ENCODE assay signal across 8 mouse cellular contexts in genomic region chr2:30067031-30067888, GRCm38 (mm10). TPM values are rescaled to one million over a fixed set of nuclear protein-coding genes. Genes with fewer than 3 reads are reported as not detected.
DNase-seq lines count a peak whose midpoint lies in the region; ATAC-seq and TF ChIP-seq lines count a peak whose summit lies in the region.

No protein-coding gene starts in this region.

- H3K27me3 ChIP-seq in MEL (ENCODE audit: control insufficient read depth in 1 of 2, insufficient read depth in 2 of 2, low read length in 2 of 2): no peaks in the 10 kb centered on the region
- H3K27me3 ChIP-seq in heart, embryonic 15.5 days: no peaks in the 10 kb centered on the region

- H3K9ac ChIP-seq in MEL (ENCODE audit: control insufficient read depth, low read depth, low read length, poor library complexity, severe bottlenecking): peak overlapping the region; percentile 100
- peak overlapping the region; percentile 95 for H3K9ac ChIP-seq in heart, embryonic 15.5 days

- under 1% methylated on average over 52 of the region's 69 CpGs for WGBS in heart, embryonic 15.5 days

- ATAC-seq in heart, embryonic 15.5 days (replicated peaks; ENCODE audit: insufficient number of reproducible peaks, insufficient read depth, low FRiP score, low read depth): peak; percentile 19

- no peaks in the 10 kb centered on the region for H3K9me3 ChIP-seq in MEL (replicated peaks; ENCODE audit: insufficient read depth, low read length)
- H3K9me3 ChIP-seq in heart, embryonic 15.5 days (replicated peaks): no peaks in the 10 kb centered on the region

- peak overlapping the region; percentile 71 for H3K4me2 ChIP-seq in heart, embryonic 15.5 days

- H3K36me3 ChIP-seq in MEL (ENCODE audit: control insufficient read depth in 1 of 2, insufficient read depth in 2 of 2, low read length in 2 of 2): peaks cover 17 to 31% of the 10 kb centered on the region in 2 experiments
- H3K36me3 ChIP-seq in heart, embryonic 15.5 days: peaks cover 33% of the 10 kb centered on the region

- DNase-seq in 416B (ENCODE audit: low read depth) (peak; percentile 45), MEL (ENCODE audit: low read depth, low spot score) (peak; percentile 54), adipocyte (ENCODE audit: low spot score) (no peak)
- peak; percentile 72 for DNase-seq in embryo, embryonic 11 days
- peak; percentile 30 to 71 for DNase-seq in kidney, postnatal 25 days
- peak; percentile 37 for DNase-seq in lung, postnatal 14 days
- peak; percentile 59 for DNase-seq in right cerebral cortex, postnatal 4 days

- H3K4me3 ChIP-seq in MEL (ENCODE audit: control insufficient read depth in 1 of 2, insufficient read depth in 1 of 2, low read depth in 2 of 2, low read length in 2 of 2): peak overlapping the region; percentile 98
- H3K4me3 ChIP-seq in heart, embryonic 15.5 days: peak overlapping the region; percentile 100

- 0 out of 6 replicates have a peak, but pooled peaks of 1 of the 3 experiments have one; percentile 1 for TF ChIP-seq CTCF in MEL (IDR thresholded peaks at IDR 0.05 in 2 of 3, conservative IDR thresholded peaks at IDR 0.05 in 1 of 3; ENCODE audit: control insufficient read depth in 1 of 3, insufficient read depth in 1 of 3, low read depth in 2 of 3, low read length in 3 of 3, poor library complexity in 1 of 3, severe bottlenecking in 1 of 3)

- peak in 1 of 2 experiments; percentile 43; a peak in 1 of 4 replicates for TF ChIP-seq POLR2A in MEL (IDR thresholded peaks at IDR 0.05; ENCODE audit: control insufficient read depth in 1 of 2, insufficient read depth in 1 of 2, low read depth in 1 of 2, low read length in 2 of 2, poor library complexity in 1 of 2)

- no peak for TF ChIP-seq RAD21 in MEL (IDR thresholded peaks at IDR 0.05; ENCODE audit: low read depth, low read length)

- no peak for TF ChIP-seq EP300 in MEL (IDR thresholded peaks at IDR 0.05; ENCODE audit: low read depth in 1 of 2, low read length in 2 of 2)

- peaks cover 5 to 8% of the 10 kb centered on the region in 2 experiments; a peak in 2 of 4 replicates for H3K4me1 ChIP-seq in MEL (ENCODE audit: control insufficient read depth in 1 of 2, insufficient read depth in 2 of 2, low read length in 2 of 2)
- peaks cover 38% of the 10 kb centered on the region for H3K4me1 ChIP-seq in heart, embryonic 15.5 days (replicated peaks)

- peaks cover 65% of the 10 kb centered on the region for H3K79me2 ChIP-seq in MEL (ENCODE audit: control insufficient read depth, insufficient read depth, low read length, poor library complexity)

- H3K27ac ChIP-seq in MEL (ENCODE audit: control insufficient read depth, low read depth, low read length): peak overlapping the region; percentile 85
- H3K27ac ChIP-seq in heart, embryonic 15.5 days: peak overlapping the region; percentile 99

TF ChIP-seq in MEL, 35 proteins besides CTCF, POLR2A, EP300 and RAD21:
- TF ChIP-seq MEF2A (IDR thresholded peaks at IDR 0.05; ENCODE audit: extremely low read depth, insufficient replicate concordance, low read depth, low read length, poor library complexity, severe bottlenecking) (no peak), MXI1 (IDR thresholded peaks at IDR 0.05; ENCODE audit: low read depth, low read length) (peak; percentile 66; the same call in 1 of the 2 replicates), SIN3A (IDR thresholded peaks at IDR 0.05; ENCODE audit: low read length) (peak; percentile 65), MYB (IDR thresholded peaks at IDR 0.05; ENCODE audit: low read depth, low read length) (no peak), CHD1 (IDR thresholded peaks at IDR 0.05; ENCODE audit: low read depth, low read length) (peak; percentile 75; the same call in 1 of the 2 replicates), RCOR1 (IDR thresholded peaks at IDR 0.05; ENCODE audit: low read depth, low read length) (no peak), POLR2AphosphoS2 (IDR thresholded peaks at IDR 0.05; ENCODE audit: low read length) (peak; percentile 50), HCFC1 (IDR thresholded peaks at IDR 0.05; ENCODE audit: low read depth, low read length) (peak; percentile 23; the same call in 1 of the 2 replicates), UBTF (IDR thresholded peaks at IDR 0.05; ENCODE audit: borderline replicate concordance, insufficient read depth, low read depth, low read length) (no peak), USF2 (IDR thresholded peaks at IDR 0.05; ENCODE audit: borderline replicate concordance in 1 of 2, insufficient read depth in 1 of 2, low read depth in 1 of 2, low read length in 2 of 2) (no peak), MAX (IDR thresholded peaks at IDR 0.05; ENCODE audit: low read length) (no peak)

RNA-seq across cellular contexts. Expression of gene Set, which starts 10.1 kb away (rescaled TPM):
- 580 and 633 TPM in 2 replicates for total RNA-seq in MEL (2012; rRNA removed)
- 100 to 1,000 TPM; 250 to 973 TPM for polyA plus RNA-seq in MEL (2012; ENCODE audit: insufficient read depth in 1 of 2, insufficient read length in 2 of 2, low read depth in 1 of 2, low replicate concordance in 2 of 2, missing spikeins in 1 of 2)
- polyA plus RNA-seq in heart, embryonic 15.5 days (2015; fragmentation: Nextera tagmentation; extraction: Ambion mirVana): 194 and 206 TPM in 2 replicates

RNA-seq across cellular contexts. Expression of gene Pkn3, which starts 10.2 kb away (rescaled TPM):
- total RNA-seq in MEL (2012; rRNA removed): 2.0 and 2.9 TPM in 2 replicates
- polyA plus RNA-seq in MEL (2012; ENCODE audit: insufficient read depth in 1 of 2, insufficient read length in 2 of 2, low read depth in 1 of 2, low replicate concordance in 2 of 2, missing spikeins in 1 of 2): 1 to 10 TPM in 1 of 2 experiments, not detected in 1; 5.8 TPM
- 11.0 and 11.1 TPM in 2 replicates for polyA plus RNA-seq in heart, embryonic 15.5 days (2015; fragmentation: Nextera tagmentation; extraction: Ambion mirVana)

RNA-seq across cellular contexts. Expression of gene Wdr34, which starts 18.6 kb away (rescaled TPM):
- total RNA-seq in MEL (2012; rRNA removed): 49.3 and 53.1 TPM in 2 replicates
- polyA plus RNA-seq in MEL (2012; ENCODE audit: insufficient read depth in 1 of 2, insufficient read length in 2 of 2, low read depth in 1 of 2, low replicate concordance in 2 of 2, missing spikeins in 1 of 2): 10 to 100 TPM in 1 of 2 experiments, not detected in 1; 78.3 TPM
- 18.7 and 25.0 TPM in 2 replicates for polyA plus RNA-seq in heart, embryonic 15.5 days (2015; fragmentation: Nextera tagmentation; extraction: Ambion mirVana)

RNA-seq across cellular contexts. Expression of gene Zdhhc12, which starts 26.2 kb away (rescaled TPM):
- total RNA-seq in MEL (2012; rRNA removed): 22.6 and 25.1 TPM in 2 replicates
- polyA plus RNA-seq in MEL (2012; ENCODE audit: insufficient read depth in 1 of 2, insufficient read length in 2 of 2, low read depth in 1 of 2, low replicate concordance in 2 of 2, missing spikeins in 1 of 2): 10 to 100 TPM in 1 of 2 experiments, not detected in 1; 42.1 TPM
- polyA plus RNA-seq in heart, embryonic 15.5 days (2015; fragmentation: Nextera tagmentation; extraction: Ambion mirVana): 25.8 and 31.3 TPM in 2 replicates

RNA-seq across cellular contexts. Expression of gene Zer1, which starts 57.1 kb away (rescaled TPM):
- total RNA-seq in MEL (2012; rRNA removed): 3.9 and 4.3 TPM in 2 replicates
- polyA plus RNA-seq in MEL (2012; ENCODE audit: insufficient read depth in 1 of 2, insufficient read length in 2 of 2, low read depth in 1 of 2, low replicate concordance in 2 of 2, missing spikeins in 1 of 2): 10 to 100 TPM in 1 of 2 experiments, not detected in 1; 14.0 TPM
- 5.0 and 6.8 TPM in 2 replicates for polyA plus RNA-seq in heart, embryonic 15.5 days (2015; fragmentation: Nextera tagmentation; extraction: Ambion mirVana)
